Mouse (Mus musculus): ENCODE results near the gene Rapgef3.
A peak's percentile ranks its signal among the peaks of the same experiment; 100 is the strongest.

The Rapgef3 gene

GRCm38 (mm10) chr15:97724346-97725197 lies 43.2 kb downstream of the Rapgef3 start:
- no peak for DNase-seq (ENCODE audit: low read depth in 2 of 2, low spot score in 2 of 2)

- DNase-seq (ENCODE audit: low read depth in 2 of 2, low spot score in 2 of 2): no peak
Observed at GRCm38 (mm10) chr15:97723536-97724345, 44.0 kb downstream of the Rapgef3 start.

- DNase-seq (ENCODE audit: low read depth in 2 of 2, low spot score in 2 of 2): peak in 1 of 2 experiments; percentile 20
Observed at GRCm38 (mm10) chr15:97721008-97721701, 46.6 kb downstream of the Rapgef3 start.

DNA sequence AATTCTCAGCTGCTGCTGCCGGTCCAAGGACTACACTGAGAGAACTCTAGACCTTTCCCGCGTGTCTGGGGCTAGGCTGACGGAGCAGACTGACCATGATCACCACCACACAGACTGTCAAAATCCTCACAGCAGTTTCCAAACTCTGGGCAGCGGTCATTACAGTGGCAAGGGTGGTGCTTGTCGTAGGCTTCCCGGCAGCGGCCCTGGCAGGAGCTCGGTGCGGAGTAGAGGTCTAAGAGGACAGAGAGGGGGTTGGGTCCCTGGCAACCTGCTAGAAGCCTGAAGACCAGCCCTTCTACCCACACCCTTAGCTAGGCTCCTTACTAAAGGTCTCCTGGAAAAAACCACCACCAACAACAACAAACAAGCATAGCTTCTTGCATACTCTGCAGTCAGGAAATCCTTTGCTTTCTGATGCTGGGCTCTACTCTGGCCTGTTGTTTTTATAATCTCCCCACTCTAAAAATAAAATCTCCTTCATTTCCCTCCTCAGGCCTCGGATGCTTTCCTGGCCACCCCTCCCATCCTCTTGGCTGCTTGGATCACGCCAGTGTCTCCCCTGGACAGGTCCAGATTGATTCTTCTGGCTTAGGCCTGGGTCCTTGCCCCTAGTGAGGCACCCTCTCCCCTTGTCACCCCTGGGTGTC lies 47.6 kb downstream of the Rapgef3 start:
- no peak for DNase-seq (ENCODE audit: low read depth in 2 of 2, low spot score in 2 of 2)

DNA sequence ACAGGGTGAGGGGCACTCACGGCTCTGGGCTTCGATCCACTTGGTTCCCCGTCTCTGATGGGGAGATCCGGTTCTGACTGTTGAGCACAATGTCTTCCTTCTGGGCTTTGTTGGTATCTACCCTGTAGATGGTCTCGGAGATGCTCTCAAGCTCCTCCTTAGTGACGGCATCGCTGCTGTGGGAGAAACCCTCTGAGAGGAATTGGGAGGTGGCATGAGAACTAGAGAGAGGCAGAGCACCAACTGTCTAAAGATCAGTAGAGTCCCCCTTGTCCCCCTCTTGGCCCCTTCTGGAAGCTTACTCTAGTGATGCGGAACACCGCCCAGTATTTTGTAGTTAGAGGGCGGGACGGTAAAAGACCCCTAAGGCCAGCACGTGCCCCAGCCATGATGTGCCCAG lies 48.3 kb downstream of the Rapgef3 start:
- DNase-seq (ENCODE audit: low read depth in 2 of 2, low spot score in 2 of 2): no peak

DNA sequence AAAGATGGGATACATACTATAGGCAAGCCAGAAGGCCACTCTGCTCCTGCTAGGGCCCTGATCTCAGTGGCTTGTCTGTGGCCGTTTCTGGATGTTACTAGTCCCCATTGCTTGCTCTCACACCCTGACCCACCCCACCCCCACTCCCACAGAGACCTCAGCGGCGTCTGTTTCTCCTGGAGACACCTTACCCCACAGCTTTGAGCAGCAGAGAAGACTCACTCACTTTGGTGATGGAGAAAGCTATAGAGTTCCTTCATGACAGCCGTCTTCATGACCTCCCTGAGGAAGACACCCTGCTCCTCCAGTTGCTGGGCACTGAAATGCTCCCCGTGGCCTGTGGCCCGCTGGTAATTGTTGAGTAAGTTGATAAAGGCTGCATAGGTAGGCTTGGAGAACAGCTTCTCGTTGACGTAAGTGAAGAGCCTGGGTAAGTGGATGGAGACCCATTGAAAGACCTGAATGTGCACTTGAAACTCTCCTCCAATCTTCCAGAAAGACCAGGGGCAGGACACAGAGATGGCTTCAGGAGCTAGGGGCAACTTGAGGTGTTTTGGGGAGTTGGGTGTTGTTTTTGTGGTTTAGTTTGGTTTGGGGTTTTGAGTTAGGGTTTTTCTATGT lies 49.1 kb downstream of the Rapgef3 start:
- DNase-seq (ENCODE audit: low read depth in 2 of 2, low spot score in 2 of 2): no peak

DNA sequence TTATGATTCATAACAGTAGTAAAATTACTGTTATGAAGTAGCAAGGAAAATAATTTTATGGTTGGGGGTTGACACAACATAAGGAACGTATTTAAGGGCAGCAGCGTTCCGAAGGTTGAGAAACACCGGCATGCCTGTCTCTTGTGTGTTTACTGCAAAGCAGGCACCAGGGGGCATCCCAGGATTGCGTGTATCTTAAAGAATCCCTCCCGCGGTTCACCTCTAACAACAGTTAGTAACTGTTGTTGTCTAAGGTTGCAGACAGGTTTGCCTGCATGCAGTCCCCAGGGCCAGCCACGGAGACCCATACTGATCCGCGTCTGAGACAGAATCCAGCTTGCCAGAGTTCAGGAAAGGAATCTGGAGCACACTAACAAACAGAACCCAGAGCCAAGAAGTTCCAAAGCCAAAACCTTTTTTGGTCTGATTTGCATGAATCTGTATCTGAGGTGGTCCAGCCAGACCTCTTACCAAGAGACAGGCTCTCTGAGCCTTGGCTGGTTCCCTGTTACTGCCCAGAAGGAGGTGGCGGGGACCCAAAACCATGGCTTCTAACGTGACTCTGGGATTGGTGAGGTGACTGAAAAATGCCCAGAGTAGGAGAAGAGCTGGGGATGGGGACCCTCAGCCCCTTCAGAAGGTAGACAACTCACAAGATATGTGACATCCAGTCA lies 49.8 kb downstream of the Rapgef3 start:
- peak; percentile 53 to 66 for DNase-seq (ENCODE audit: low read depth in 2 of 2, low spot score in 2 of 2)

GRCm38 (mm10) chr15:97716782-97717181 lies 51.0 kb downstream of the Rapgef3 start:
- DNase-seq (ENCODE audit: low read depth in 2 of 2, low spot score in 2 of 2): no peak

- no peak for DNase-seq (ENCODE audit: low read depth in 2 of 2, low spot score in 2 of 2)
Observed at GRCm38 (mm10) chr15:97715734-97716133, 52.0 kb downstream of the Rapgef3 start.

DNA sequence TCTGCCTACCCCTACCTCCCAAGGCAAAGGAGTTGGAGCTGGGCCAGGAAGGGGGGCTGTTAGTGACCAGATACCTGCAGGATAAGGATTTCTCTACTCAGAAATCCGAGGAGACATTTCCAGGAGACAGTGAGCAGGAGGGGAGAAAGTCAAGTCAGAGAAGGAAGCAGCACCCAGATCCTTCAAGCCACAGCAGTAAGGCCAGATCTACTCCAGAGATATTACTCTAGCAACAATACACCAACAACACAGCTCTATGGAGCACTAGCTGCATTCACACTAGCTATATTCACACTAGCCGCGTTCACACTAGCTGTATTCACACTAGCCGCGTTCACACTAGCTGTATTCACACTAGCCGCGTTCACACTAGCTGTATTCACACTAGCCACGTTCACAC lies 52.7 kb downstream of the Rapgef3 start:
- DNase-seq (ENCODE audit: low read depth in 2 of 2, low spot score in 2 of 2): no peak

- DNase-seq (ENCODE audit: low read depth in 2 of 2, low spot score in 2 of 2): no peak
Observed at GRCm38 (mm10) chr15:97712546-97712945, 55.2 kb downstream of the Rapgef3 start.

- DNase-seq (ENCODE audit: low read depth in 2 of 2, low spot score in 2 of 2): no peak
Observed at GRCm38 (mm10) chr15:97710906-97711305, 56.9 kb downstream of the Rapgef3 start.

GRCm38 (mm10) chr15:97705211-97706050 lies 62.3 kb downstream of the Rapgef3 start, which contains the start of gene Rpap3:
Gene Rpap3, minus strand, starts transcription at chr15:97705825.
- DNase-seq (ENCODE audit: low read depth in 2 of 2, low spot score in 2 of 2): peak; percentile 63 to 75

DNA sequence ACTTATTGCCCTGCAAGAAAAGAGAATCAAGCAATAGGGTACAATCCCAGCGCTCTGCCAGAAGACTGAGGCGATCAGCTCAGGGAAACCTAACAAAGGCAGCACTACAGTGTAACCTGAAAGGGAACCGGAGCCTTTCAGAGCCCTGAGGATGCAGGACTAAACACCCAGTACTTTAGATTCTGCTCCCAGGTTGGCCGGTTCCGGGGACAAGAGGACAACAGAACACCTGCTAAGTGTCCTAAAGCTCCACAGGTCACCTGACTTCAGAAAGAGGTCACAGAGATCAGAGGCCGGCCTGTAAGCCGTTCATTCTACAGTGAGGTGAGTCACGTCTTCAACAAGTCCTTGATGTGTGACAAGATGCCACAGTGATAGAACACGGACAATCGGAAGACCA lies 71.2 kb downstream of the Rapgef3 start:
- DNase-seq (ENCODE audit: low read depth in 2 of 2, low spot score in 2 of 2): no peak

All from CD8-positive naive resting alpha-beta T cell, adult 2 months (primary cell).